Mouse (Mus musculus): Measurements from ENCODE around the gene Prrc2b. TPM values are rescaled to one million over a fixed set of nuclear protein-coding genes. Genes with fewer than 3 reads are reported as not detected.

The Prrc2b gene
- polyA plus RNA-seq, 1 experiment from 2014 or later, result 19.3 TPM

- Histone ChIP-seq H3K4me1 (ENCODE audit: control insufficient read depth, insufficient read depth, low read length) (no peaks in the 10 kb centered on the region), H3K9ac (ENCODE audit: low read length) (no peak overlapping the region), H3K4me3 (ENCODE audit: low read length) (no peak overlapping the region), H3K27me3 (ENCODE audit: control insufficient read depth, insufficient read depth, low read length) (no peaks in the 10 kb centered on the region), H3K4me2 (ENCODE audit: low read depth, low read length) (no peak overlapping the region), H3K36me3 (ENCODE audit: control insufficient read depth, insufficient read depth) (no peaks in the 10 kb centered on the region), H3K9me3 (replicated peaks; ENCODE audit: control insufficient read depth, low read length) (no peaks in the 10 kb centered on the region), H3K27ac (ENCODE audit: low read length) (no peak overlapping the region)
- no peak for ATAC-seq (replicated peaks; ENCODE audit: extremely low read depth, insufficient read depth, low FRiP score)
- WGBS, result 89% methylated on average over 20 of the region's 20 CpGs
These were observed 30.8 kb upstream of the Prrc2b start for GRCm38 (mm10) chr2:32119802-32120750.

GRCm38 (mm10) chr2:32121150-32121549 is 29.7 kb upstream of the Prrc2b start:
- no peaks in the 10 kb centered on the region for H3K36me3 ChIP-seq (ENCODE audit: control insufficient read depth, insufficient read depth)
- 46% methylated on average over 5 of the region's 5 CpGs for WGBS
- ATAC-seq (replicated peaks; ENCODE audit: extremely low read depth, insufficient read depth, low FRiP score), result 0 out of 2 replicates have a peak, but pooled peaks have one; percentile 32
- no peaks in the 10 kb centered on the region for H3K4me1 ChIP-seq (ENCODE audit: control insufficient read depth, insufficient read depth, low read length)
- no peaks in the 10 kb centered on the region for H3K9me3 ChIP-seq (replicated peaks; ENCODE audit: control insufficient read depth, low read length)
- no peaks in the 10 kb centered on the region for H3K27me3 ChIP-seq (ENCODE audit: control insufficient read depth, insufficient read depth, low read length)
- no peak overlapping the region for H3K4me2 ChIP-seq (ENCODE audit: low read depth, low read length)
- no peak overlapping the region for H3K9ac ChIP-seq (ENCODE audit: low read length)
- H3K27ac ChIP-seq (ENCODE audit: low read length), result no peak overlapping the region
- H3K4me3 ChIP-seq (ENCODE audit: low read length), result no peak overlapping the region

- no peaks in the 10 kb centered on the region for H3K4me1 ChIP-seq (ENCODE audit: control insufficient read depth, insufficient read depth, low read length)
- no peaks in the 10 kb centered on the region for H3K36me3 ChIP-seq (ENCODE audit: control insufficient read depth, insufficient read depth)
- no peak overlapping the region for H3K4me3 ChIP-seq (ENCODE audit: low read length)
- H3K4me2 ChIP-seq (ENCODE audit: low read depth, low read length), result no peak overlapping the region
- no peaks in the 10 kb centered on the region for H3K27me3 ChIP-seq (ENCODE audit: control insufficient read depth, insufficient read depth, low read length)
- no peak for ATAC-seq (replicated peaks; ENCODE audit: extremely low read depth, insufficient read depth, low FRiP score)
- H3K27ac ChIP-seq (ENCODE audit: low read length), result no peak overlapping the region
- no peaks in the 10 kb centered on the region for H3K9me3 ChIP-seq (replicated peaks; ENCODE audit: control insufficient read depth, low read length)
- 82% methylated on average over 2 of the region's 2 CpGs for WGBS
- H3K9ac ChIP-seq (ENCODE audit: low read length), result no peak overlapping the region
These were observed 29.1 kb upstream of the Prrc2b start for GRCm38 (mm10) chr2:32121785-32122184.

GRCm38 (mm10) chr2:32127653-32128535 is 23.0 kb upstream of the Prrc2b start:
- H3K9me3 ChIP-seq (replicated peaks; ENCODE audit: control insufficient read depth, low read length), result no peaks in the 10 kb centered on the region
- H3K27me3 ChIP-seq (ENCODE audit: control insufficient read depth, insufficient read depth, low read length), result no peaks in the 10 kb centered on the region
- H3K4me2 ChIP-seq (ENCODE audit: low read depth, low read length), result peak overlapping the region; percentile 54
- WGBS, result 11% methylated on average over 16 of the region's 16 CpGs
- peak; percentile 86 for ATAC-seq (replicated peaks; ENCODE audit: extremely low read depth, insufficient read depth, low FRiP score)
- H3K27ac ChIP-seq (ENCODE audit: low read length), result peak overlapping the region; percentile 93
- peak overlapping the region; percentile 5 for H3K4me3 ChIP-seq (ENCODE audit: low read length)
- H3K36me3 ChIP-seq (ENCODE audit: control insufficient read depth, insufficient read depth), result no peaks in the 10 kb centered on the region
- H3K9ac ChIP-seq (ENCODE audit: low read length), result peak overlapping the region; percentile 67
- peaks cover 42% of the 10 kb centered on the region for H3K4me1 ChIP-seq (ENCODE audit: control insufficient read depth, insufficient read depth, low read length)

- peak overlapping the region; percentile 67 for H3K9ac ChIP-seq (ENCODE audit: low read length)
- peak overlapping the region; percentile 54 for H3K4me2 ChIP-seq (ENCODE audit: low read depth, low read length)
- no peak for ATAC-seq (replicated peaks; ENCODE audit: extremely low read depth, insufficient read depth, low FRiP score)
- WGBS, result 70% methylated on average over 5 of the region's 5 CpGs
- no peaks in the 10 kb centered on the region for H3K9me3 ChIP-seq (replicated peaks; ENCODE audit: control insufficient read depth, low read length)
- peak overlapping the region; percentile 93 for H3K27ac ChIP-seq (ENCODE audit: low read length)
- peaks cover 42% of the 10 kb centered on the region for H3K4me1 ChIP-seq (ENCODE audit: control insufficient read depth, insufficient read depth, low read length)
- no peaks in the 10 kb centered on the region for H3K36me3 ChIP-seq (ENCODE audit: control insufficient read depth, insufficient read depth)
- H3K4me3 ChIP-seq (ENCODE audit: low read length), result no peak overlapping the region
- no peaks in the 10 kb centered on the region for H3K27me3 ChIP-seq (ENCODE audit: control insufficient read depth, insufficient read depth, low read length)
These were observed 22.4 kb upstream of the Prrc2b start for GRCm38 (mm10) chr2:32128536-32128841.

GRCm38 (mm10) chr2:32129383-32130074 is 21.4 kb upstream of the Prrc2b start:
- peak; percentile 77 for ATAC-seq (replicated peaks; ENCODE audit: extremely low read depth, insufficient read depth, low FRiP score)
- Histone ChIP-seq H3K4me2 (ENCODE audit: low read depth, low read length) (peak overlapping the region; percentile 45; the same call in 1 of the 2 replicates), H3K4me3 (ENCODE audit: low read length) (0 out of 2 replicates have a peak overlapping the region, but pooled peaks have one; percentile 14)

DNA sequence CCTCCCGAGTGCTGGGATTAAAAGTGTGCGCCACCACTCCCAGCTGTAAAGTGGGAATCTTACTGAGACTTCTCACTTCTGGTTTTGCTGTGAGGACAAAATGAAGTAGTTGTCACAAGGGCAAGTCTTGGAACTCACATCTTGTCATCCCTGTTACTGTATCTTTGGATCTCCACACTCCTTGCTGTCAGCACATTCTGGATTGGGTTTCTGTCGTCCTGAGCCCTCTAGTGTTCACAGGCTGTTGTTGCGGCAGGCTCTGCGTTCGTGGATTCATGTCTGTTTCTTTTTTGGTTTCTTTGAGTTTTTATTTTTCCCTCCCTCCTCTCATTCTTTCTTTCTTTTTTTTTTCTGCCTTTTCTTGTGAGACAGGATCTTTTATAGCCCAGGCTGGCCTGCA is 20.4 kb upstream of the Prrc2b start:
- H3K4me3 ChIP-seq (ENCODE audit: low read length), result no peak overlapping the region
- H3K9me3 ChIP-seq (replicated peaks; ENCODE audit: control insufficient read depth, low read length), result no peaks in the 10 kb centered on the region
- no peak for ATAC-seq (replicated peaks; ENCODE audit: extremely low read depth, insufficient read depth, low FRiP score)
- peak overlapping the region; percentile 26; the same call in 1 of the 2 replicates for H3K4me2 ChIP-seq (ENCODE audit: low read depth, low read length)
- WGBS, result 25% methylated on average over 6 of the region's 6 CpGs
- H3K36me3 ChIP-seq (ENCODE audit: control insufficient read depth, insufficient read depth), result no peaks in the 10 kb centered on the region
- peak overlapping the region; percentile 50 for H3K9ac ChIP-seq (ENCODE audit: low read length)
- no peaks in the 10 kb centered on the region for H3K27me3 ChIP-seq (ENCODE audit: control insufficient read depth, insufficient read depth, low read length)
- H3K4me1 ChIP-seq (ENCODE audit: control insufficient read depth, insufficient read depth, low read length), result peaks cover 42% of the 10 kb centered on the region
- peak overlapping the region; percentile 97 for H3K27ac ChIP-seq (ENCODE audit: low read length)

More at GRCm38 (mm10) chr2:32129383-32130074, 21.4 kb upstream of the Prrc2b start:
- H3K36me3 ChIP-seq (ENCODE audit: control insufficient read depth, insufficient read depth), result no peaks in the 10 kb centered on the region
- peak overlapping the region; percentile 97 for H3K27ac ChIP-seq (ENCODE audit: low read length)
- peaks cover 42% of the 10 kb centered on the region for H3K4me1 ChIP-seq (ENCODE audit: control insufficient read depth, insufficient read depth, low read length)
- 29% methylated on average over 11 of the region's 11 CpGs for WGBS
- no peaks in the 10 kb centered on the region for H3K27me3 ChIP-seq (ENCODE audit: control insufficient read depth, insufficient read depth, low read length)
- no peaks in the 10 kb centered on the region for H3K9me3 ChIP-seq (replicated peaks; ENCODE audit: control insufficient read depth, low read length)
- H3K9ac ChIP-seq (ENCODE audit: low read length), result peak overlapping the region; percentile 60

GRCm38 (mm10) chr2:32131205-32131834 is 19.6 kb upstream of the Prrc2b start:
- Histone ChIP-seq H3K36me3 (ENCODE audit: control insufficient read depth, insufficient read depth) (no peaks in the 10 kb centered on the region), H3K4me3 (ENCODE audit: low read length) (no peak overlapping the region), H3K4me2 (ENCODE audit: low read depth, low read length) (no peak overlapping the region), H3K9ac (ENCODE audit: low read length) (peak overlapping the region; percentile 50), H3K9me3 (replicated peaks; ENCODE audit: control insufficient read depth, low read length) (no peaks in the 10 kb centered on the region), H3K27me3 (ENCODE audit: control insufficient read depth, insufficient read depth, low read length) (no peaks in the 10 kb centered on the region), H3K4me1 (ENCODE audit: control insufficient read depth, insufficient read depth, low read length) (peaks cover 42% of the 10 kb centered on the region), H3K27ac (ENCODE audit: low read length) (peak overlapping the region; percentile 97)
- no peak for ATAC-seq (replicated peaks; ENCODE audit: extremely low read depth, insufficient read depth, low FRiP score)
- WGBS, result 32% methylated on average over 9 of the region's 9 CpGs
